8 mouse cellular contexts compared by ENCODE assay signal in the genomic region with DNA sequence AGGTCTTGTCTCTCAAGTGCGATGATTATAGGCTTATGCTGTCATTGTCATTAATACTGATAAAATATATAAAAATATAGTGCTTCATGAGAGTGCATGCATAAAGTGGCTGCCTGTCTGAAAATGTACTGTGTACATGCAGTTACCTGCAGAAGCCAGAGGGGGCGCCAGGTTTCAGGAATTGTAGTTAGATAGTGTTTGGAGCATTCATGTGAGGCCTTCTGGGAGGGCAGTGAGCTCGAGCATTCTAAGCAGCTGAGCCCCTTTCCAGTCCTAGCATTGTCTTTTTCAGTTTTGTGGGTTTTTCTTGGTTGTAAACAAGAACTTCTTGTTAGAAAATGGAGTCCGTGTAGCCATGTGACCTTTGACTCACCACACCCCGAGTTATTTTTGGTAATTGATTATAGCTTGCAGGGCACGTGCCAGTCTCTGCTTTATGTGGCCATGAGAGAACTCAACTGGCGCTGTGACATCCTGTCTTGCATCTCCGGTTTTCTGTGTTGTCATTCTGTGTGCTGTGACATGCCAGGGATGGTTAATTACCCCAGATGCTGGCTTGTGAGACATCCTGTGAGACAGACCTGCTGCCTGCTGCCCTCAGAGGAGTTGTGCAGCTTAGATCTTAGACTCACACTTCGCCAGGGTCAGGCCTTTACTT. TPM values are rescaled to one million over a fixed set of nuclear protein-coding genes. Genes with fewer than 3 reads are reported as not detected.
DNase-seq lines count a peak whose midpoint lies in the region; ATAC-seq lines count a peak whose summit lies in the region.

No protein-coding gene starts in this region.

- peak; percentile 71; the same call in 1 of the 2 replicates for ATAC-seq in common myeloid progenitor, adult 5-6 weeks (replicated peaks; ENCODE audit: low read depth, poor library complexity, severe bottlenecking)
- ATAC-seq in neutrophil, adult 5-6 weeks (ENCODE audit: extremely low read depth, insufficient number of reproducible peaks, low FRiP score, poor library complexity, severe bottlenecking) = 0 out of 2 replicates have a peak, but pooled peaks have one; percentile 27

- DNase-seq in gastrocnemius, postnatal 10 days = peak; percentile 42
- no peak for DNase-seq in gastrocnemius, postnatal 25 days
- peak; percentile 23 for DNase-seq in spleen, adult 12 weeks (ENCODE audit: low spot score)
- no peak for DNase-seq in spleen, adult 18-20 months
- DNase-seq in layer of hippocampus, adult 9-10 months (ENCODE audit: low spot score) = no peak
- no peak for DNase-seq in urinary bladder, postnatal 10 days (ENCODE audit: low spot score)

RNA-seq across cellular contexts. Expression of a gene that starts 11.5 kb away (rescaled TPM):
- 100 to 1,000 TPM; 144 to 157 TPM for total RNA-seq in gastrocnemius, postnatal 10 days (2021)
- 100 to 1,000 TPM; 112 to 128 TPM for total RNA-seq in gastrocnemius, postnatal 25 days (2021)
- total RNA-seq in common myeloid progenitor, adult 5-6 weeks (2017) = 105 and 176 TPM in 2 replicates
- total RNA-seq in neutrophil, adult 5-6 weeks (2017) = 275 and 330 TPM in 2 replicates

RNA-seq across cellular contexts. Expression of a gene that starts 21.9 kb away (rescaled TPM):
- not detected for total RNA-seq in gastrocnemius, postnatal 10 days (2021)
- total RNA-seq in gastrocnemius, postnatal 25 days (2021) = not detected
- not detected in 2 replicates for total RNA-seq in common myeloid progenitor, adult 5-6 weeks (2017)
- 0.61 TPM in 1 of 2 replicates, not detected in the other for total RNA-seq in neutrophil, adult 5-6 weeks (2017)

RNA-seq across cellular contexts. Expression of a gene that starts 26.2 kb away (rescaled TPM):
- 1 to 10 TPM; 1.8 to 1.9 TPM for total RNA-seq in gastrocnemius, postnatal 10 days (2021)
- total RNA-seq in gastrocnemius, postnatal 25 days (2021) = not detected
- total RNA-seq in common myeloid progenitor, adult 5-6 weeks (2017) = 0.87 TPM in 1 of 2 replicates, not detected in the other
- 1.2 TPM in 1 of 2 replicates, not detected in the other for total RNA-seq in neutrophil, adult 5-6 weeks (2017)

RNA-seq across cellular contexts. Expression of a gene that starts 38.3 kb away (rescaled TPM):
- total RNA-seq in gastrocnemius, postnatal 10 days (2021) = 10 to 100 TPM; 35.8 to 37.6 TPM
- total RNA-seq in gastrocnemius, postnatal 25 days (2021) = 10 to 100 TPM; 37.8 to 38.2 TPM
- 41.3 and 43.9 TPM in 2 replicates for total RNA-seq in common myeloid progenitor, adult 5-6 weeks (2017)
- total RNA-seq in neutrophil, adult 5-6 weeks (2017) = 5.0 and 6.2 TPM in 2 replicates

RNA-seq across cellular contexts. Expression of a gene that starts 52.5 kb away (rescaled TPM):
- 1 to 10 TPM in 1 of 2 experiments, under 1 TPM in 1; 0.86 to 1.2 TPM for total RNA-seq in gastrocnemius, postnatal 10 days (2021)
- total RNA-seq in gastrocnemius, postnatal 25 days (2021) = under 1 TPM; 0.19 to 0.49 TPM
- total RNA-seq in common myeloid progenitor, adult 5-6 weeks (2017) = 2.9 TPM in 2 replicates
- total RNA-seq in neutrophil, adult 5-6 weeks (2017) = 0.23 and 0.37 TPM in 2 replicates

Comparison
In these comparisons a context has a peak if more than half of its experiments do, and no peak if none do; other contexts are left out.
1. DNase-seq: peak in gastrocnemius, postnatal 10 days (single experiment) and spleen, adult 12 weeks (single experiment); none in gastrocnemius, postnatal 25 days (single experiment), spleen, adult 18-20 months (0 of 2), layer of hippocampus, adult 9-10 months (single experiment) and urinary bladder, postnatal 10 days (single experiment).